Mouse (Mus musculus) ES-E14 (cell line): ENCODE data around the gene Bcas2. TPM values are rescaled to one million over a fixed set of nuclear protein-coding genes. Genes with fewer than 3 reads are reported as not detected.

Experiments used
- DNase-seq: peaks from one replicate; pipeline ENCODE4 v3.0.0-alpha.2; 2013; ENCODE audit warnings: low read depth, low spot score
- H3K27ac ChIP-seq: 2 replicates; pipeline ENCODE4 v1.5.1; 2012; ENCODE audit warnings: low read depth, mild to moderate bottlenecking, low read length, moderate library complexity, mixed read lengths; ENCODE audit not compliant: poor library complexity, insufficient read depth, severe bottlenecking
- H3K36me3 ChIP-seq: 2 replicates; pipeline ENCODE4 v1.6.1; 2012; ENCODE audit warnings: mild to moderate bottlenecking, low read length, moderate library complexity, mixed read lengths; ENCODE audit not compliant: control insufficient read depth, poor library complexity, insufficient read depth, severe bottlenecking
- H3K4me1 ChIP-seq, 2 experiments: fragments of 150-350 bp in 1 of 2; sonication (generic) in 1 of 2; 2 replicates each; pipeline ENCODE4 v1.6.1; 2012; ENCODE audit warnings: low read length in 2 of 2, mild to moderate bottlenecking in 1 of 2, mixed read lengths in 1 of 2; ENCODE audit not compliant: control insufficient read depth in 2 of 2, insufficient read depth in 2 of 2, poor library complexity in 1 of 2
- H3K4me3 ChIP-seq, 2 experiments: fragments of 150-350 bp in 1 of 2; sonication (generic) in 1 of 2; 2 replicates each; pipeline ENCODE4 v1.5.1; 2012; ENCODE audit warnings: low read length in 2 of 2, low read depth in 1 of 2, mild to moderate bottlenecking in 1 of 2, mixed read lengths in 1 of 2; ENCODE audit not compliant: insufficient read depth in 1 of 2, poor library complexity in 1 of 2, severe bottlenecking in 1 of 2
- H3K9ac ChIP-seq: 2 replicates; pipeline ENCODE4 v1.6.1; 2012; ENCODE audit warnings: low read depth, mild to moderate bottlenecking, low read length, mixed read lengths; ENCODE audit not compliant: poor library complexity, insufficient read depth, severe bottlenecking
- H3K9me3 ChIP-seq: fragments of 150-350 bp; sonication (generic); 2 replicates; pipeline ENCODE4 v1.6.1; 2012; ENCODE audit warnings: low read depth, mild to moderate bottlenecking, low read length; ENCODE audit not compliant: control insufficient read depth, insufficient read depth
- CHD2 ChIP-seq: IDR thresholded peaks from 2 replicates; pipeline ENCODE4 v1.6.1; 2014; ENCODE audit warnings: mild to moderate bottlenecking, low read depth, low read length, inconsistent platforms
- HCFC1 ChIP-seq: IDR thresholded peaks from 2 replicates; pipeline ENCODE4 v1.6.1; 2012; ENCODE audit warnings: low read length, inconsistent platforms, borderline replicate concordance; ENCODE audit not compliant: insufficient read depth
- MAFK ChIP-seq: IDR thresholded peaks from 2 replicates; pipeline ENCODE4 v1.6.1; 2014; ENCODE audit warnings: mild to moderate bottlenecking, low read depth, low read length, inconsistent platforms; ENCODE audit not compliant: insufficient read depth
- ZC3H11A ChIP-seq: IDR thresholded peaks from 2 replicates; pipeline ENCODE4 v1.6.1; 2012; ENCODE audit warnings: low read depth, mild to moderate bottlenecking, inconsistent platforms, low read length, borderline replicate concordance
- ZNF384 ChIP-seq: IDR thresholded peaks from 2 replicates; pipeline ENCODE4 v1.6.1; 2012; ENCODE audit warnings: low read depth, low read length, inconsistent platforms
- in situ Hi-C, 2 experiments: fragments of 600-800 bp; cut with MboI; formaldehyde crosslinking; loops; one replicate each; pipeline ENCODE4 v1.15.1; 2025; ENCODE audit warnings: low sequenced_read_pairs in 2 of 2, inconsistent platforms in 1 of 2; ENCODE audit not compliant: unreplicated experiment in 2 of 2
- total RNA-seq: library from RNA; depleted of rRNA; stranded (reverse); fragments of 300-350 nt; gene quantifications from 2 replicates; pipeline ENCODE4 v1.2.3, GENCODE M21; 2012

Gene Bcas2
- total RNA-seq, 1 experiment, result 102 TPM

GRCm38 (mm10) chr3:103153761-103154160, 17.7 kb upstream of the Bcas2 start:
- Histone ChIP-seq H3K27ac (no peak overlapping the region), H3K4me1 (no peaks in the 10 kb centered on the region; a peak in 1 of 4 replicates), H3K4me3 (no peak overlapping the region), H3K36me3 (peaks cover 56% of the 10 kb centered on the region), H3K9ac (no peak overlapping the region), H3K9me3 (no peaks in the 10 kb centered on the region)
- peak; percentile 69; the same call in 1 of the 2 replicates for TF ChIP-seq ZC3H11A
- no peak for TF ChIP-seq CHD2
- in situ Hi-C loops, result loop anchor here in 1 of 2 experiments (10.0 kb wide), 1 partner anchor 89 kb away; no protein-coding TSS in a partner anchor
- no peak for DNase-seq

- in situ Hi-C loops, result loop anchor here in 1 of 2 experiments (10.0 kb wide), 1 partner anchor 95 kb away; no protein-coding TSS in a partner anchor
Observed at GRCm38 (mm10) chr3:103159232-103159900, 12.1 kb upstream of the Bcas2 start.

GRCm38 (mm10) chr3:103169771-103170170, 1.7 kb upstream of the Bcas2 start:
- H3K9me3 ChIP-seq, result no peaks in the 10 kb centered on the region
- no peak overlapping the region for H3K9ac ChIP-seq
- no peak overlapping the region for H3K4me3 ChIP-seq
- no peak overlapping the region for H3K27ac ChIP-seq
- DNase-seq, result peak; percentile 84
- peaks cover 24% of the 10 kb centered on the region for H3K36me3 ChIP-seq
- in situ Hi-C loops, result no loop called here
- H3K4me1 ChIP-seq, result peaks cover 0 to 6% of the 10 kb centered on the region in 2 experiments; a peak in 1 of 4 replicates
- TF ChIP-seq HCFC1 (no peak), MAFK (no peak), ZNF384 (no peak), CHD2 (no peak), ZC3H11A (0 out of 2 replicates have a peak, but pooled peaks have one; percentile 34)

More at GRCm38 (mm10) chr3:103159232-103159900, 12.1 kb upstream of the Bcas2 start:
- no peak overlapping the region for H3K4me3 ChIP-seq
- no peak overlapping the region for H3K9ac ChIP-seq
- peaks cover 0 to 2% of the 10 kb centered on the region in 2 experiments; a peak in 1 of 4 replicates for H3K4me1 ChIP-seq
- H3K9me3 ChIP-seq, result no peaks in the 10 kb centered on the region
- no peak overlapping the region for H3K27ac ChIP-seq
- peaks cover 22% of the 10 kb centered on the region for H3K36me3 ChIP-seq
- TF ChIP-seq MAFK (no peak), HCFC1 (no peak), CHD2 (no peak), ZC3H11A (no peak), ZNF384 (no peak; the same call in 1 of the 2 replicates)
- DNase-seq, result no peak

GRCm38 (mm10) chr3:103172615-103173014, 1.2 kb downstream of the Bcas2 start:
- H3K9ac ChIP-seq, result peak overlapping the region; percentile 96; the same call in 1 of the 2 replicates
- H3K27ac ChIP-seq, result no peak overlapping the region
- no peak for DNase-seq
- TF ChIP-seq MAFK, result no peak
- no peak for TF ChIP-seq ZNF384
- TF ChIP-seq CHD2, result no peak
- no peak for TF ChIP-seq ZC3H11A
- TF ChIP-seq HCFC1, result no peak
- H3K36me3 ChIP-seq, result peaks cover 31% of the 10 kb centered on the region
- H3K4me3 ChIP-seq, result peak overlapping the region; percentile 77 to 87
- no peaks in the 10 kb centered on the region for H3K9me3 ChIP-seq
- H3K4me1 ChIP-seq, result peaks cover 0 to 6% of the 10 kb centered on the region in 2 experiments; a peak in 1 of 4 replicates
- in situ Hi-C loops, result no loop called here
